8 mouse cellular contexts compared by ENCODE assay signal in genomic region chr1:75477264-75477965, GRCm38 (mm10). TPM values are rescaled to one million over a fixed set of nuclear protein-coding genes. Genes with fewer than 3 reads are reported as not detected.
DNase-seq lines count a peak whose midpoint lies in the region; ATAC-seq and TF ChIP-seq lines count a peak whose summit lies in the region.

No protein-coding gene starts in this region.

- peaks cover 3% of the 10 kb centered on the region; the same call in 1 of the 2 replicates for H3K79me2 ChIP-seq in MEL (ENCODE audit: control insufficient read depth, insufficient read depth, low read length, poor library complexity)

- no peaks in the 10 kb centered on the region for H3K27me3 ChIP-seq in MEL (ENCODE audit: control insufficient read depth in 1 of 2, insufficient read depth in 2 of 2, low read length in 2 of 2)
- H3K27me3 ChIP-seq in forebrain, embryonic 15.5 days: no peaks in the 10 kb centered on the region; the same call in 1 of the 2 replicates
- H3K27me3 ChIP-seq in hindbrain, embryonic 11.5 days (ENCODE audit: control insufficient read depth, insufficient read depth, low read length): peaks cover 6% of the 10 kb centered on the region

- H3K4me2 ChIP-seq in forebrain, embryonic 15.5 days (replicated peaks): peak overlapping the region; percentile 74
- H3K4me2 ChIP-seq in hindbrain, embryonic 11.5 days (replicated peaks; ENCODE audit: low read depth, low read length): peak overlapping the region; percentile 27

- no peaks in the 10 kb centered on the region for H3K9me3 ChIP-seq in MEL (replicated peaks; ENCODE audit: insufficient read depth, low read length)
- H3K9me3 ChIP-seq in forebrain, embryonic 15.5 days: no peaks in the 10 kb centered on the region
- H3K9me3 ChIP-seq in hindbrain, embryonic 11.5 days (ENCODE audit: control insufficient read depth, low read length): no peaks in the 10 kb centered on the region

- DNase-seq in MEL (ENCODE audit: low read depth, low spot score): peak; percentile 86
- DNase-seq in cerebellum, adult 11 months: peak; percentile 92
- DNase-seq in hindbrain, embryonic 11.5 days (ENCODE audit: low spot score): peak; percentile 86
- DNase-seq in layer of hippocampus, postnatal 14 days (ENCODE audit: low spot score in 2 of 2): peak; percentile 81 to 82
- peak; percentile 82 for DNase-seq in lung, postnatal 25 days (ENCODE audit: low spot score)
- peak; percentile 92 for DNase-seq in retina, embryonic 14.5 days (ENCODE audit: low spot score)
- peak; percentile 76 to 80 for DNase-seq in thymus, postnatal 36 days

- H3K4me3 ChIP-seq in MEL (ENCODE audit: control insufficient read depth in 1 of 2, insufficient read depth in 1 of 2, low read depth in 2 of 2, low read length in 2 of 2): peak overlapping the region; percentile 86 to 90
- H3K4me3 ChIP-seq in forebrain, embryonic 15.5 days: peak overlapping the region; percentile 75
- H3K4me3 ChIP-seq in hindbrain, embryonic 11.5 days (ENCODE audit: low read depth, low read length): peak overlapping the region; percentile 10

- no peak overlapping the region for H3K27ac ChIP-seq in MEL (ENCODE audit: control insufficient read depth, low read depth, low read length)
- 0 out of 2 replicates have a peak overlapping the region, but pooled peaks have one; percentile 83 for H3K27ac ChIP-seq in forebrain, embryonic 15.5 days (replicated peaks)
- no peak overlapping the region for H3K27ac ChIP-seq in hindbrain, embryonic 11.5 days (ENCODE audit: low read depth, low read length)

- peak; percentile 15; the same call in 1 of the 2 replicates for TF ChIP-seq RAD21 in MEL (IDR thresholded peaks at IDR 0.05; ENCODE audit: low read depth, low read length)

- ATAC-seq in forebrain, embryonic 15.5 days (replicated peaks): no peak
- no peak for ATAC-seq in hindbrain, embryonic 11.5 days (ENCODE audit: low FRiP score)

- peaks cover 0 to 5% of the 10 kb centered on the region in 2 experiments; a peak in 3 of 4 replicates for H3K36me3 ChIP-seq in MEL (ENCODE audit: control insufficient read depth in 1 of 2, insufficient read depth in 2 of 2, low read length in 2 of 2)
- peaks cover 37% of the 10 kb centered on the region for H3K36me3 ChIP-seq in forebrain, embryonic 15.5 days
- peaks cover 12% of the 10 kb centered on the region; the same call in 1 of the 2 replicates for H3K36me3 ChIP-seq in hindbrain, embryonic 11.5 days (ENCODE audit: control insufficient read depth, insufficient read depth, low read length)

- 0 out of 4 replicates have a peak, but pooled peaks cover 0 to 4% of the 10 kb centered on the region in 2 experiments for H3K4me1 ChIP-seq in MEL (ENCODE audit: control insufficient read depth in 1 of 2, insufficient read depth in 2 of 2, low read length in 2 of 2)
- peaks cover 45% of the 10 kb centered on the region for H3K4me1 ChIP-seq in forebrain, embryonic 15.5 days
- 0 out of 2 replicates have a peak, but pooled peaks cover 3% of the 10 kb centered on the region for H3K4me1 ChIP-seq in hindbrain, embryonic 11.5 days (replicated peaks; ENCODE audit: control insufficient read depth, insufficient read depth, low read length)

- no peak for TF ChIP-seq POLR2A in MEL (IDR thresholded peaks at IDR 0.05; ENCODE audit: control insufficient read depth in 1 of 2, insufficient read depth in 1 of 2, low read depth in 1 of 2, low read length in 2 of 2, poor library complexity in 1 of 2)

- WGBS in forebrain, embryonic 15.5 days: 7% methylated on average over 35 of the region's 35 CpGs
- WGBS in hindbrain, embryonic 11.5 days: 12% methylated on average over 35 of the region's 35 CpGs

- peak overlapping the region; percentile 44 for H3K9ac ChIP-seq in MEL (ENCODE audit: control insufficient read depth, low read depth, low read length, poor library complexity, severe bottlenecking)
- H3K9ac ChIP-seq in forebrain, embryonic 15.5 days (replicated peaks): peak overlapping the region; percentile 10; the same call in 1 of the 2 replicates
- no peak overlapping the region for H3K9ac ChIP-seq in hindbrain, embryonic 11.5 days (ENCODE audit: low read depth, low read length)

- TF ChIP-seq CTCF in MEL (IDR thresholded peaks at IDR 0.05 in 2 of 3, conservative IDR thresholded peaks at IDR 0.05 in 1 of 3; ENCODE audit: control insufficient read depth in 1 of 3, insufficient read depth in 1 of 3, low read depth in 2 of 3, low read length in 3 of 3, poor library complexity in 1 of 3, severe bottlenecking in 1 of 3): peak; percentile 74 to 84 (median 81)

- 0 out of 4 replicates have a peak, but pooled peaks have one; percentile 20 to 26 for TF ChIP-seq EP300 in MEL (IDR thresholded peaks at IDR 0.05; ENCODE audit: low read depth in 1 of 2, low read length in 2 of 2)

TF ChIP-seq in MEL, 35 proteins besides CTCF, POLR2A, EP300 and RAD21 (continues in another document):
- TF ChIP-seq GABPA (IDR thresholded peaks at IDR 0.05; ENCODE audit: low read depth, low read length) (no peak), MYB (IDR thresholded peaks at IDR 0.05; ENCODE audit: low read depth, low read length) (no peak), MEF2A (IDR thresholded peaks at IDR 0.05; ENCODE audit: extremely low read depth, insufficient replicate concordance, low read depth, low read length, poor library complexity, severe bottlenecking) (no peak), POLR2AphosphoS5 (IDR thresholded peaks at IDR 0.05; ENCODE audit: borderline replicate concordance, low read depth, low read length) (no peak), NRF1 (IDR thresholded peaks at IDR 0.05; ENCODE audit: insufficient read depth, low read depth, low read length, poor library complexity, severe bottlenecking) (no peak), MAX (IDR thresholded peaks at IDR 0.05; ENCODE audit: low read length) (no peak), MAZ (IDR thresholded peaks at IDR 0.05; ENCODE audit: low read depth, low read length) (0 out of 2 replicates have a peak, but pooled peaks have one; percentile 29), POLR2AphosphoS2 (IDR thresholded peaks at IDR 0.05; ENCODE audit: low read length) (no peak), E2F4 (IDR thresholded peaks at IDR 0.05; ENCODE audit: borderline replicate concordance, low read depth, low read length) (no peak), USF2 (IDR thresholded peaks at IDR 0.05; ENCODE audit: borderline replicate concordance in 1 of 2, insufficient read depth in 1 of 2, low read depth in 1 of 2, low read length in 2 of 2) (no peak), TCF12 (IDR thresholded peaks at IDR 0.05; ENCODE audit: low read depth, low read length) (no peak), MYC (IDR thresholded peaks at IDR 0.05; ENCODE audit: low read depth, low read length) (no peak), GATA1 (IDR thresholded peaks at IDR 0.05; ENCODE audit: low read depth, low read length) (peak; percentile 21; the same call in 1 of the 2 replicates), ELF1 (IDR thresholded peaks at IDR 0.05; ENCODE audit: low read depth, low read length) (no peak), KAT2A (conservative IDR thresholded peaks at IDR 0.05; ENCODE audit: low read depth, low read length) (no peak), ZMIZ1 (IDR thresholded peaks at IDR 0.05; ENCODE audit: low read depth, low read length) (no peak), SIN3A (IDR thresholded peaks at IDR 0.05; ENCODE audit: low read length) (0 out of 2 replicates have a peak, but pooled peaks have one; percentile 2), BHLHE40 (IDR thresholded peaks at IDR 0.05; ENCODE audit: borderline replicate concordance, low read depth, low read length) (no peak), ZC3H11A (IDR thresholded peaks at IDR 0.05; ENCODE audit: low read depth, low read length) (no peak)

RNA-seq across cellular contexts. Expression of gene Chpf, which starts 1.7 kb away (rescaled TPM):
- 23.9 and 32.3 TPM in 2 replicates for total RNA-seq in MEL (2012; rRNA removed)
- 10 to 100 TPM in 1 of 2 experiments, not detected in 1; 49.0 TPM for polyA plus RNA-seq in MEL (2012; ENCODE audit: insufficient read depth in 1 of 2, insufficient read length in 2 of 2, low read depth in 1 of 2, low replicate concordance in 2 of 2, missing spikeins in 1 of 2)
- 28.9 and 29.2 TPM in 2 replicates for polyA plus RNA-seq in forebrain, embryonic 15.5 days (2015; fragmentation: Nextera tagmentation; extraction: Ambion mirVana)
- polyA plus RNA-seq in hindbrain, embryonic 11.5 days (2014; fragmentation: Nextera tagmentation; extraction: Ambion mirVana): 17.8 and 20.2 TPM in 2 replicates
- total RNA-seq in layer of hippocampus, postnatal 14 days (2021): 10 to 100 TPM; 71.2 to 78.5 TPM

RNA-seq across cellular contexts. Expression of gene Tmem198, which starts 1.9 kb away (rescaled TPM):
- 0.33 and 0.65 TPM in 2 replicates for total RNA-seq in MEL (2012; rRNA removed)
- polyA plus RNA-seq in MEL (2012; ENCODE audit: insufficient read depth in 1 of 2, insufficient read length in 2 of 2, low read depth in 1 of 2, low replicate concordance in 2 of 2, missing spikeins in 1 of 2): 1 to 10 TPM in 1 of 2 experiments, not detected in 1; 1.4 TPM
- 53.4 and 55.4 TPM in 2 replicates for polyA plus RNA-seq in forebrain, embryonic 15.5 days (2015; fragmentation: Nextera tagmentation; extraction: Ambion mirVana)
- polyA plus RNA-seq in hindbrain, embryonic 11.5 days (2014; fragmentation: Nextera tagmentation; extraction: Ambion mirVana): 11.1 and 11.6 TPM in 2 replicates
- total RNA-seq in layer of hippocampus, postnatal 14 days (2021): 10 to 100 TPM; 53.3 to 62.5 TPM

RNA-seq across cellular contexts. Expression of gene Asic4, which starts 27.2 kb away (rescaled TPM):
- total RNA-seq in MEL (2012; rRNA removed): 0.19 TPM in 1 of 2 replicates, not detected in the other
- under 1 TPM in 1 of 2 experiments, not detected in 1; 0.18 TPM for polyA plus RNA-seq in MEL (2012; ENCODE audit: insufficient read depth in 1 of 2, insufficient read length in 2 of 2, low read depth in 1 of 2, low replicate concordance in 2 of 2, missing spikeins in 1 of 2)
- 2.8 and 4.1 TPM in 2 replicates for polyA plus RNA-seq in forebrain, embryonic 15.5 days (2015; fragmentation: Nextera tagmentation; extraction: Ambion mirVana)
- polyA plus RNA-seq in hindbrain, embryonic 11.5 days (2014; fragmentation: Nextera tagmentation; extraction: Ambion mirVana): 1.9 and 4.4 TPM in 2 replicates
- 10 to 100 TPM; 14.3 to 14.7 TPM for total RNA-seq in layer of hippocampus, postnatal 14 days (2021)

RNA-seq across cellular contexts. Expression of gene Obsl1, which starts 28.8 kb away (rescaled TPM):
- total RNA-seq in MEL (2012; rRNA removed): 0.08 TPM in 1 of 2 replicates, not detected in the other
- 1 to 10 TPM in 1 of 2 experiments, not detected in 1; 1.2 TPM for polyA plus RNA-seq in MEL (2012; ENCODE audit: insufficient read depth in 1 of 2, insufficient read length in 2 of 2, low read depth in 1 of 2, low replicate concordance in 2 of 2, missing spikeins in 1 of 2)
- 21.7 and 21.9 TPM in 2 replicates for polyA plus RNA-seq in forebrain, embryonic 15.5 days (2015; fragmentation: Nextera tagmentation; extraction: Ambion mirVana)
- 34.0 and 34.4 TPM in 2 replicates for polyA plus RNA-seq in hindbrain, embryonic 11.5 days (2014; fragmentation: Nextera tagmentation; extraction: Ambion mirVana)
- 10 to 100 TPM; 25.2 to 27.0 TPM for total RNA-seq in layer of hippocampus, postnatal 14 days (2021)

RNA-seq across cellular contexts. Expression of gene Inha, which starts 29.5 kb away (rescaled TPM):
- total RNA-seq in MEL (2012; rRNA removed): not detected in 2 replicates
- polyA plus RNA-seq in MEL (2012; ENCODE audit: insufficient read depth in 1 of 2, insufficient read length in 2 of 2, low read depth in 1 of 2, low replicate concordance in 2 of 2, missing spikeins in 1 of 2): not detected
- polyA plus RNA-seq in forebrain, embryonic 15.5 days (2015; fragmentation: Nextera tagmentation; extraction: Ambion mirVana): 13.8 and 15.0 TPM in 2 replicates
- polyA plus RNA-seq in hindbrain, embryonic 11.5 days (2014; fragmentation: Nextera tagmentation; extraction: Ambion mirVana): 1.3 and 2.0 TPM in 2 replicates
- total RNA-seq in layer of hippocampus, postnatal 14 days (2021): 10 to 100 TPM; 20.3 to 22.6 TPM

Comparison
In these comparisons a context has a peak if more than half of its experiments do, and no peak if none do; other contexts are left out.
1. H3K4me3 ChIP-seq: peak in every context shown above with its lines; median percentile 88 in MEL; 75 in forebrain, embryonic 15.5 days; 10 in hindbrain, embryonic 11.5 days.